Mouse (Mus musculus): Measurements from ENCODE around the gene Fam240b.

GRCm38 (mm10) chr13:64497692-64498091, at the start of gene Fam240b:
- no peak for TF ChIP-seq CTCF (IDR thresholded peaks at IDR 0.05; ENCODE audit: borderline replicate concordance, insufficient read depth, low read length)
- no peak for TF ChIP-seq POLR2A (IDR thresholded peaks at IDR 0.05; ENCODE audit: low read depth, low read length)

All from embryonic fibroblast, embryonic 13.5 days (primary cell).